Mouse (Mus musculus): Measurements from ENCODE around the gene Itln1.

Itln1 gene

GRCm38 (mm10) chr1:171535194-171535593 lies at the start of gene Itln1:
Gene Itln1 (minus strand): TSS chr1:171535294.
- no peak for DNase-seq

- no peak for DNase-seq
These were observed 49.5 kb upstream of the Itln1 start for GRCm38 (mm10) chr1:171584584-171584983.

- no peak for DNase-seq
These were observed 42.1 kb upstream of the Itln1 start for GRCm38 (mm10) chr1:171577168-171577567.

- DNase-seq = no peak
These were observed 33.3 kb upstream of the Itln1 start for GRCm38 (mm10) chr1:171568436-171568835.

DNA sequence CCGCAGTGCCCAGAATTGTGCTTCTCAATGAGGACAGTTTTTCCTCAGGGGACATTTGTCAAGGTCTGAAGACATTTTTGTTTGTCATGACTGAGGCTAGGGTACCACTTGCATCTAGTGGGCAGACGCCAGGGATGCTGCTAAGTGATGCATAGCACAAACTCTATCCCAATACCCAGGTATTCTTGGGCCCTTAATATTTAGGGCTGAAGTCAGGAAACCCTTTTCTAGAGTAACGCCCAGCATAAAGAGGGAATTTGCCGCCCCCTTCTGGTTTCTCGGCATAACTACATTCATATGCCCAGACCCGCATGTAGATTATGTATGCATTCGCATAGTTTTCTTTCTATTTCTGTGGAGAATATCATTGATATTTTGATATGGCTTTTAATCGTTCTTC lies 31.7 kb upstream of the Itln1 start:
- DNase-seq = peak in 1 of 2 experiments; percentile 67

DNA sequence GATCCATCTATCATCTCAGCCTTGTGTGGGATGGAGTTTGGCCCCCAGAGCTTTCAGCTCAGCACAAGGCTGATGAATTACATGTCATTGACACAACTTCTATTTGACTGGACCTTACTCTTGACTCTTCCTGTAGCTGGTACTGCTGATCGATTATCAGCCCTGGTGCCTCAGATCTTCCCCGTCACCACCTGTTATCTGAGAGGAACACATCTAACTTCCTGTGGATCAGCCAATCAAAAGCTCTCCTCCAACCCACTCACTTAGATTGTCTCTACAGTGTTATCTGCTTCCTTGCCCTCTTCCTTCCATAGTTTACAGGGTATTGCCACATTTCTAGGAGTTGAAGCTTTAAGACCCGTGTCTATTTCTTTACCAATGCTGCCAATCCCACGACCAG lies 30.8 kb upstream of the Itln1 start:
- no peak for DNase-seq

GRCm38 (mm10) chr1:171564247-171564646 lies 29.2 kb upstream of the Itln1 start:
- DNase-seq = peak in 1 of 2 experiments; percentile 44

GRCm38 (mm10) chr1:171563042-171563441 lies 27.9 kb upstream of the Itln1 start:
- DNase-seq = no peak

DNA sequence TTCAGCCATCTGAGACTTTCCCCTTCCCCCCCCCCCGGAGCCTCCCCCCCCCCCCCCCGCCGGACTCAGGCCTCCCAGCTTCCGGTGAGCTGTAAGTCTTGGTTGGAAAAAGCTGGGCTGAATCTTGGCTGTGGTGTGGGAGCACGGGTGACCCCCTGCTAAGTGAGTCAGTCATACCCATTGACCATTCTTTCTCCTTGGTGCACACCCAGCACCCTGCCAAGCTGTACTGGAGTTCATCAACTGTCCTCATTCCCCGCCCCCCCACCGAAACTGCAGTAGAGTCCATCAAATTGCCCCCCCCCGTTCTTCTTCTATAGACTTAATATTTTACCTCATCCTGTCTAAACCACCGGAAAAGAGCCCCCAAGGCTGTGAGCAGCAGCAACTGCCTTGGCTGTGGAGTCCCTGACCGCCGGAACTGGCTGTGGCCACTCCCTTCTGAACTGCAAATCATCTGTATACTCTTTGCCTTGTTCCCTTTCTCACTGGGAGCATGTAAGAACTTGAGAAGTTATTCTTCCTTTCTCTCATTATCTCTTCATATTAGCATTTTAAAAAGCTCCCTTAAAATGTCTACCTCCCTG lies 26.6 kb upstream of the Itln1 start:
- peak in 1 of 2 experiments; percentile 17 for DNase-seq

- peak in 1 of 2 experiments; percentile 22 for DNase-seq
These were observed 26.1 kb upstream of the Itln1 start for GRCm38 (mm10) chr1:171561200-171561599.

DNA sequence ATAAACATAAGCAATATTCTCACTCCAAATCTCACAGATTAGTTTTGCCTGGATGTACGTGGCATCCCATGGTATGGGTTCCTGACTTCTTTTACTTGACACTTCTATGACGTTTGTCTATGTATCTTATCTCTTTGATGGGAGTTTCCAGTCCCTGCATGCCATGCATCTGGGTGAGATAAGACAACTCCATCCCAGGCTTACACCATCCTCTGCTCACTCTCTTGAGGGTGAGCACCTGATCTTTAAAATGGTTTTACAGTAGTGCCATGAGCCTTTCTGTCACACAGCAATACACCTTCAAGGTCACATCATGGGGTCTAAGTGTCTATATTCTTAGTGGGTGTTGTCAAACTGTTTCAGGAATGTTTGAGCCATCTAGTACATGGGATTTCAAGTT lies 25.2 kb upstream of the Itln1 start:
- DNase-seq = no peak

DNA sequence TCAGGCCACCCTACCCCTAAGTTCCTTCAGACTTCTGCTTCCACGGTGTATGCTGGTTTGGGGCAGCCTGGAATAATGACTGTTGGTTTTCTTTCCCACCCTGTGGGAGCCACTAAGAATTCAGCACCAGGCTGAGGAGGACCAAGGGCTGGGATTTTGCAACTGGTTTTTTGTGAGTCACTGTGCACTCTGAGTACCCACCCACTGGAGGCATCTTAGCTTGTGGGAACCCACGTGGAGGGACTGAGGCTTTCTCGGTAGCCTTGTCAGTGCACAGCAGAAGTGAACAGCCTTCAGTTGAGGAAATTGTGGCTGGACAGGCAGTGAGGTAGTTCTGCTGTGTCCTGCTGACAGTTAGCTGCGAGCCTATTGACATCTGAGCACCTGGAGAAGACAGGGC lies 23.8 kb upstream of the Itln1 start, which contains the start of gene Cd244a:
Cd244a (plus strand) TSS at position 296 of the 400 bp plus-strand sequence.
- DNase-seq = peak; percentile 41 to 45

GRCm38 (mm10) chr1:171558407-171558806 lies 23.3 kb upstream of the Itln1 start:
- no peak for DNase-seq

- no peak for DNase-seq
These were observed 21.3 kb upstream of the Itln1 start for GRCm38 (mm10) chr1:171556366-171556765.

DNA sequence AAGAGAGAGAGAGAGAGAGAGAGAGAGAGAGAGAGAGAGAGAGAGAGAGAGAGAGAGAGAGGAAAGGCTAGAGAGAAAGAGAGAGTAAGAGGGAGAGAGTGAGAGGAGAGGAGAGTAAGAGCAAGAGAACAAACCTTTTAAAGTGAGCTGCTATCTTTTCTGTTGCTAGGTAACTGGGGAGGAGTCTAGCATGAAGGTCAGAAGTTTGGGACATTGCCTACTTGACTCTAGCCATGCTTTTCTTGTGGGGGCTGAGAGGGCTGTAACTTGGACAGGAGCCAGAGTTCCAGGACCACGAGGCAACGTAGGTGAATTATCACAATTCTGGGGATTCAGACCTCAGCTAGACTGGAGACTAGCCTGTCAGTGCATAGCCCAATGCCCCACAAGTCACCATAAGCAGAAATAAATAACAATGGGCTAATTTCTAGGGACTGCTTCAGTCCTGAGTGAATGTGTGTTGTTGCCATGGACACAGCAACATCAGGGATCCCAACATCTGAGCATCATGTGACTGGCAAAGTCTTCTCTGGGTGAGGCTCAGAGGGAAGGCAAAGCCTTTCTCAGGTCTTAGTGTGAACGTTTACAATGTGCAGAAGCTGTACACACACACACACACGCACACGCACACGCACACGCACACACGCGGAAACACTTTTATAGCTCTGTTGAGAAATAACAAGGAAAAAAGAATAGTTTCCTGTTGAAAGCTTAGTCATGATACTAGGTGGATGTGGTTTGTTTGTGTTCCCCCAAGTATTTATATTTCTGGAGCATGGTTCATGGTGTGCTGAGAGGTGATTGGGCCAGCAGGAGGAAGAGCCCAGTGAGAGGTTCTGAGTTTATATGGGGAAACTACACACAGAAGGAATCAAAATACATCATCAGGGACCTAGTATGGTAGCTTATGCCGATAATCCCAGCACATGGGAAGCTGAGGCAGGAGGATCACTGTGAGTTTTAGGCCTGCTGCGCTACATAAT lies 18.6 kb upstream of the Itln1 start:
- no peak for DNase-seq

GRCm38 (mm10) chr1:171552230-171552629 lies 17.1 kb upstream of the Itln1 start:
- no peak for DNase-seq

DNA sequence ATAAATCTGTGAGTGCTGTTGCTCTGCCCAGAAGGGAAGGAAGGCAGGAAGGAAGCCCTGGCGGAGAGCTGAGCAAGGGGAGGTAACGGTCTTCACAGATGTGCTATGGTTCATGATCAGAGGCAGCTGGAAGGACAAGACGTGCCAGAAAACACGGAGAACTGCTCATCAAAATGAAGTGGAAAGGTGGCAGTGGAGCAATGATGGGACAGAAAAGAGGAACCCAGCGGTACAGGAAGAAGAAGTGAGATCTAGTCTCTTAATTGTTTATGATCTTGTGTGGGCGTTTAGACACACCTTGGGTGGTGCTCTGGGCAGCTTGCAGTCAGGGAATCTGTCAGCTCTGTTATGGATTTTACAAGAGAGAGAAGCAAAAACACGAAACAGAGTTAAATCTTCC lies 16.2 kb upstream of the Itln1 start:
- no peak for DNase-seq

GRCm38 (mm10) chr1:171540694-171541093 lies 5.6 kb upstream of the Itln1 start:
- DNase-seq = no peak

DNA sequence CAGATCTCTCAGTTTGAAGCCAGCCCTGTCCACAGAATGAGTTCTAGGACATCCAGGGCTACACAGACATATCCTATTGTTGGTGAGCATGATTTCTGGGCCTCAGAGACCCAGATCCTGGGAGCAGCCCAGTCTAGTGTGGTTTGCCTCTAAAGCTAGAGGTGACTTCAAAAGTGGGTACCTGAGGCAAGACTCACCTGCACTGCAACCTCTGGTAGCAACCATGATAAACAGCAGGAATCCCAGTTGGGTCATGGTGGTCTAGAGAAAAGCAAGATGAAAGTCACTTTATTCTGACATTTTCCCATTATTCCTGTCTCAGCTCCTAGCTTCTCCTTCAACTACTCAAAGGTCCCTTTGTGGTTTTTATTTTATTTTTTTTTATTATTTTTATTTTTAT lies 537 bp downstream of the Itln1 start:
- no peak for DNase-seq

GRCm38 (mm10) chr1:171532830-171533229 lies 2.3 kb downstream of the Itln1 start:
- no peak for DNase-seq

DNA sequence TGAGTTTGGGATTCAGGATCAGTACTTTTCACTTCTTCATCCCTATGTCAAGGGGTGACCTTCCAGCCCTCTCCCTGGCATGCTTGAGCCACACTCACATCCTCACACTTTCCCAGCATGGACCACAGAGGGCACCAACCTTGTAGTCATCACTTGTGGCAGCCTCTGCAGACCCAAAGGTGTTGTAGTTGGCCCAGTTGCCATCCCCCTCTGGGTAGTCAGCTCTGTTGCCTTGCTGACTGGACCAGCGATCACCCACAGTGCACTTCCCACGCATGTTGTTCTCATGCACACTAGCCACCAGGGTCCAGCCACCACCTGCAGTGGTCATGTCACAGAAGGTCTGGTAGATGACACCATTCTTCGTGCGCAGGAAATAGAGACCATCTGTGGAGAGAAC lies 3.7 kb downstream of the Itln1 start:
- no peak for DNase-seq

- no peak for DNase-seq
These were observed 19.5 kb downstream of the Itln1 start for GRCm38 (mm10) chr1:171515557-171515956.

DNA sequence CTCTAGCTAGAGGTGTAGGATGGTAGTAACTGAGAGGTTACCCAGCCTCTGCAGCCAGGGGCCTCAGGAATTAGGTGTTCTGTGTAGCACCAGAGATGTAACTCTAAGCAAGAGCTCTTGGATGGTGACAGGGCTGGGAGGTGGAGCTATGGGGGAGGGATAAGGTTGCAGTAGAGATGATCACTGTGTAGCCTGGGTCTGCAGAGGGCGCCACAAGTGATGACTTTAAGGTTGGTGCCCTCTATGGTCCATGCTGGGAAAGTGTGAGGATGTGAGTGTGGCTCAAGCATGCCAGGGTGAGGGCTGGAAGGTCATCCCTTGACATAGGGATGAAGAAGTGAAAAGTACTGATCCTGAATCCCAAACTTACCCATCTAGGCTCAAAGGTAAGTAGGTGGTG lies 20.1 kb downstream of the Itln1 start:
- DNase-seq = no peak

DNA sequence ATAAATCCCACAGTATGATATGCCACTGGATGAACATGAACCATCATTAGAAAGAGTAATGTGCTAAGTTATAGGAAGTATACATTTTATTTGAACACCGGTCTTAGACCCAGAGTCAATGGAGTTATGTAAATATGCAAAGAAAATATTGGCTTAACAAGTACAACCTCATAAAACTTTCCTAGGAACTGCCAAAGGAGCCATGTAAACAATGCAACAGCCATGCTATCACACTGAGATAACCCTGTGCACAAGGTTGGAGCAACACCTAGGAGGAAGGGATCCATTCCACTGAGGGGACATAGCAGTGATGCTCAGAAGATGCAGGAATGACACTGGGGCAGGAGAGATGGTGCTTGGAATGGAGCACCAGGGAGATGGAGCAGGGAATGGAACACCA lies 21.3 kb downstream of the Itln1 start:
- DNase-seq = no peak
